Mouse (Mus musculus): ENCODE results near the gene Olfr743. TPM values are rescaled to one million over a fixed set of nuclear protein-coding genes. Genes with fewer than 3 reads are reported as not detected.
"Not testable (repeated sequence)": the region's sequence is repeated elsewhere in the genome, so short reads cannot be mapped to it uniquely, and the experiment has no call there.

Gene Olfr743
- polyA plus RNA-seq (2017; shearing (Covaris generic)) = not detected

DNA sequence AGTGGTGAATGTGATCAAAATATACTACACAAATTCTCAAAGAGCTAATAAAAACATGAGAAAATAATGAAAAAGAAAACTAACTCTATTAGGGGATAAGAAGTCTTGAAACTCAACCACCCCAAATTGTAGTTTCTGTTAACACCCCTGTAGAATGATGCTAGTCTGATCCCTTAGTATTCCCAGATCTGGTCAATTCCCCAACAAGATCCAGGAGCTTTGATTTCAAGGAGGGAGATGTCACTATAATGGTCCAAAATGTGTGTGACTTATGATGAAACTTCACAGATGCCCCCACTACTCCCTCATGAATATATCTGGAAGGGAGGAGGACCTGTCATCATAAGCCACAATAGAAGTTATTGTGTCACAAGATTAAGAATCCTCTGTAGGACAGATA, at the start of gene Olfr743:
TSS of gene Olfr743 (plus strand) at position 301 of the 400 bp plus-strand sequence.
- no peak for ATAC-seq

DNA sequence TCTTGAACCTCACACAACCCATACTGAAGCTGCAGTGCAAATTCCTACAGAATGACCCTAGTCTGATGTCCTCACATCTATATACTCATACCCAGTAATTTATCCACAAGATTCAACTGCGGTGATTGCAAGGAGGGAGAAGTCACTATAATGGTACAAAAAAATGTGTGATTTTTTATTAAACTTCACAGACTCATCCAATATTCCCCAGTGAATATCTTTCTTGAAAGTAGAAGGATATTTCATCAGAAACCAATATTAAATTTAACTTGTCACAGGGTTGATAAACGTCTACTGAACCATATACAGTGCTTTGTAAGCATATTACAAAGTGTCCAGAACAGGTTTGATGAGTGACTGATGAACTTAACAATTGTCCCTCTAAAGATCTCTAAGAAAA, 49.2 kb upstream of the Olfr743 start, which contains the start of gene Olfr741:
TSS of gene Olfr741 (plus strand) at position 301 of the 400 bp plus-strand sequence.
- no peak for ATAC-seq

DNA sequence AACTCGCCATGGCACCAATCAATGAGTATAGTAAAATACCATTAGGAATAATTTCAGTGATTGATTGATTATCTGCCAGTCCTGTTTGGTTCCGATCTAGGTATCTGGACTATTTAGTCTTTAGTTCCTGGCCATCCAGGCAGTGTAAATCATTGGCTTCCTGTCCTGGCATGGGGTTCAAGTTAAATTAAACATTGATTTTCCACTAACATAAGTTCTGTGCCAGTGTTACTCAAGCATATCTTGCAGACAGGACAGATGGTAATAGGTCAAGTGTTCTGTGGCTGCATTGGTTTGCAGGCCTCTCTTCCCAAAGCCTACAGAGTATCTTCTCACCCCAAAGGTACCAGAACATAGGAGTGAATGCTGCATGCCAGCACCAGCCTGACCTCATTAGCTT, 43.2 kb upstream of the Olfr743 start:
- ATAC-seq = no peak

DNA sequence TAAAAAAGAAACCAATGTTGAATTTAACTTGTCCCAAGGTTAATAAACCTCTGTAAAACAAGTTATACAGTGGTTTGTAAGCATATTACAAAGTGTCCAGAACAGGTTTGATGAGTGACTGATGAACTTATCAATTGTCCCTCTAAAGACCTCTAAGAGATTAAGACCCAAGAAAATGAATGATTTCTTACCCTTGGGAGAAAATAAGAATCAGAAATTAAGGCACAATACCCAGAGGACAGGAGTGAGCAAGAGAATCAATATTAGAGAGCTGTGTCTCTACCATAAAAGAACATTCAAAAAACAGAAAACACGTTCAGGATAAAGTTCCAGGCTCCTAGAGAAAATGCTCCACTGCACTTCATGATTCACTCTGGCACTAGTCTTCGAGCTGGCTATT, 18.3 kb upstream of the Olfr743 start, which contains the start of gene Olfr742:
TSS of gene Olfr742 (plus strand) at position 301 of the 400 bp plus-strand sequence.
- no peak for ATAC-seq

DNA sequence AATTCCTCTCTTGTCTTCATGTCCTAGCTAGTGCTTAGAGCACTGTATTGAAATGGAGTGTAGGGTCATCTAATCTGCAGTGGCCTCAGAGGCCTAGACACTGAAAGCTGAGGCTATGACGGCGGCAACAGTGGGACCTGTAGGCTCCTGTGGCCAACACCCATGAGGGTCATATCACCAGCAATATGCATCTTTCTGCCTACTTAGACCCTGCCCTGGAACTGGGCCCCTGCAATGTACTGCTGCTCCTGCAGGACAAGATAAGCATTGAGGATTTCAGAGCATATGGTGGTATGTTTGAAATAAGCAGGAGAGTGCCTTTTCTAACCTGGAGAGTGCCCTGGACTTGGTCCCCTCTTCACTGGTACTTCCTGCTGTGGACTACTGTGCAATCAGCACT, 31.1 kb downstream of the Olfr743 start:
- no peak for ATAC-seq

DNA sequence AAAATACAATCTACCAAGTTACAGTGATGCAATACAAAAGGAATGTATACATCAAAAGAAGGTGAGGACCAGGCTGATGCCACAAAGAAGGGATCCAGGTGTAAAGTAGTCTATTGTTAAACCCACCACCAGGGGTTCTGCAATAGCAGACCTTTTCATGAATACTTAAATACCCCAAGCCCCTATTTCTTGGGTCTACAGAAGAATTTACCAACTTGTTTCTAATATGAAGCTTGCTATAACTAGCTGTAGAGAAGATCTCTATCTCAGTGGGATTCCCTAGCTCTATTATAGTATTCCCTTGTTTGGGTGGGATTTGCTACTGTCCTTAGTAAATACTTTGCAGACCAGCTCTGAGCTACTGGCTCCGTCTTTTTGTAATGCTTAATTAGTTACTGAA, 51.4 kb downstream of the Olfr743 start:
- ATAC-seq = not testable (repeated sequence)

Other genes with a start within 250 kb of the Olfr743 start
- not detected for gene Olfr732, start 237.6 kb upstream of the Olfr743 start, polyA plus RNA-seq (2017; shearing (Covaris generic))
- under 1 TPM in 1 of 2 experiments, not detected in 1; 0.24 TPM for gene Olfr733, start 220.3 kb upstream of the Olfr743 start, polyA plus RNA-seq (2017; shearing (Covaris generic))
- gene Olfr734, start 195.1 kb upstream of the Olfr743 start, polyA plus RNA-seq (2017; shearing (Covaris generic)) = not detected
- not detected for gene Olfr735, start 173.0 kb upstream of the Olfr743 start, polyA plus RNA-seq (2017; shearing (Covaris generic))
- gene Tlr11, start 163.9 kb upstream of the Olfr743 start, polyA plus RNA-seq (2017; shearing (Covaris generic)) = under 1 TPM in 1 of 2 experiments, not detected in 1; 0.19 TPM
- gene Olfr736, start 140.7 kb upstream of the Olfr743 start, polyA plus RNA-seq (2017; shearing (Covaris generic)) = not detected
- not detected for gene Olfr738, start 114.3 kb upstream of the Olfr743 start, polyA plus RNA-seq (2017; shearing (Covaris generic))
- not detected for gene Olfr739, start 103.2 kb upstream of the Olfr743 start, polyA plus RNA-seq (2017; shearing (Covaris generic))
- not detected for gene Olfr740, start 76.3 kb upstream of the Olfr743 start, polyA plus RNA-seq (2017; shearing (Covaris generic))
- not detected for gene Olfr741, start 49.1 kb upstream of the Olfr743 start, polyA plus RNA-seq (2017; shearing (Covaris generic))
- under 1 TPM in 1 of 2 experiments, not detected in 1; 0.15 TPM for gene Olfr742, start 18.2 kb upstream of the Olfr743 start, polyA plus RNA-seq (2017; shearing (Covaris generic))
- not detected for gene Olfr744, start 93.0 kb downstream of the Olfr743 start, polyA plus RNA-seq (2017; shearing (Covaris generic))
- gene Olfr745, start 117.5 kb downstream of the Olfr743 start, polyA plus RNA-seq (2017; shearing (Covaris generic)) = not detected
- not detected for gene Olfr746, start 125.2 kb downstream of the Olfr743 start, polyA plus RNA-seq (2017; shearing (Covaris generic))
- gene Olfr747, start 171.4 kb downstream of the Olfr743 start, polyA plus RNA-seq (2017; shearing (Covaris generic)) = not detected
- not detected for gene Olfr748, start 185.5 kb downstream of the Olfr743 start, polyA plus RNA-seq (2017; shearing (Covaris generic))
- not detected for gene Olfr749, start 223.3 kb downstream of the Olfr743 start, polyA plus RNA-seq (2017; shearing (Covaris generic))

All from CD4-positive, CD25-positive, alpha-beta regulatory T cell, adult 4 months (primary cell).